Mouse (Mus musculus) intestine, embryonic 15.5 days (tissue): ENCODE data around the gene Wdr66. TPM values are rescaled to one million over a fixed set of nuclear protein-coding genes. Genes with fewer than 3 reads are reported as not detected.

Experiments
- ATAC-seq: fragments of 200-750 bp; cut with Nextera tagmentation; 2 replicates; pipeline ENCODE4 v1.8.0; 2017; ENCODE audit warnings: moderate TSS enrichment, moderate library complexity
- H3K27ac ChIP-seq: fragments of 300-500 bp; sonication (generic); 2 replicates; pipeline ENCODE4 v1.5.1; 2015; ENCODE audit warnings: mild to moderate bottlenecking, inconsistent platforms
- H3K27me3 ChIP-seq: fragments of 300-500 bp; sonication (generic); replicated peaks from 2 replicates; pipeline ENCODE4 v1.6.1; 2015; ENCODE audit warnings: inconsistent platforms
- H3K36me3 ChIP-seq: fragments of 300-500 bp; sonication (generic); 2 replicates; pipeline ENCODE4 v1.6.1; 2015; ENCODE audit warnings: inconsistent platforms
- H3K4me1 ChIP-seq: fragments of 300-500 bp; sonication (generic); replicated peaks from 2 replicates; pipeline ENCODE4 v1.6.1; 2015; ENCODE audit warnings: inconsistent platforms
- H3K4me2 ChIP-seq: fragments of 300-500 bp; sonication (generic); replicated peaks from 2 replicates; pipeline ENCODE4 v1.6.1; 2015; ENCODE audit warnings: mild to moderate bottlenecking, inconsistent platforms
- H3K4me3 ChIP-seq: fragments of 300-500 bp; sonication (generic); replicated peaks from 2 replicates; pipeline ENCODE4 v1.5.1; 2015; ENCODE audit warnings: inconsistent platforms
- H3K9ac ChIP-seq: fragments of 300-500 bp; sonication (generic); 2 replicates; pipeline ENCODE4 v1.6.1; 2015; ENCODE audit warnings: inconsistent platforms
- H3K9me3 ChIP-seq: fragments of 300-500 bp; sonication (generic); 2 replicates; pipeline ENCODE4 v1.6.1; 2016; ENCODE audit warnings: inconsistent platforms
- WGBS: fragments of 180-500 bp; shearing (Covaris S2); methylation state at CpG from one replicate; pipeline ENCODE4 v1.1.7; 2015; 5-methylcytosine and 5-hydroxymethylcytosine counted together
- polyA plus RNA-seq: library from polyadenylated mRNA; unstranded; fragments of >200 nt; fragmentation: Nextera tagmentation; extraction: Ambion mirVana; gene quantifications from 2 replicates; pipeline ENCODE4 v1.2.1, GENCODE M21; 2015

The Wdr66 gene
- polyA plus RNA-seq, 1 experiment from 2014 or later, result 0.79 TPM

DNA sequence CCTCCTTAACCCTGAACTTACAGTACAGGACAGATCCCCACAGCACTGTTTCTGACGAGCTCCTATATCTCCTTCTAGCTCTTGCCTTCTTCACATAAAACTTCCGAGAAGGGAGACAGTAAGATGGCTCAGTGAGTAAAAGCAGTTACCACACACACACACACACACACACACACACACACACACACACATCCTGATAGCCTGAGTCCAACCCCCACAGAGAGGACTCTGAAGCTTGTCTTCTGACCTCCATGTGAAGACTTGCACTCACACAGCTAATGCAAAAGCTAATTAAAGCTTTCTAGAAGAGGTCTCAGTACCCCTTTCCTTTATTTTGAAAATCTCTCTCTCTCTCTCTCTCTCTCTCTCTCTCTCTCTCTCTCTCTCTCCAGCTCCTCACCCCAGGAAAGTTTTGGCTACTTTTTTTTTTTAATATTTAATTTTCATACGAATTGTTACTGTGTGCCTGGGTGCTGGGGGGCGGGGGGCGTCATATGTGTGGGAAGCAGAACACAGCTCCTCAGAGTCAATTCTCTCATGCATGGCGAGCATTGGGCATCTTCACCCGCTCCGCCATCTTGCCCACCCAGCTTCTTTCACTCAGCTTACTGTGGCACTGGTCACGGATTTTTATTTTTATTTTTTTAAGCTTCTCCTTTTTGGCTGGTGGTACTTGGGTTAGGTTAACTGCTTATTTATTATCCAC, 24.9 kb downstream of the Wdr66 start:
- Histone ChIP-seq H3K4me1 (0 out of 2 replicates have a peak, but pooled peaks cover 4% of the 10 kb centered on the region), H3K27ac (no peak overlapping the region), H3K9ac (no peak overlapping the region), H3K4me2 (no peak overlapping the region), H3K36me3 (no peaks in the 10 kb centered on the region), H3K4me3 (no peak overlapping the region), H3K27me3 (no peaks in the 10 kb centered on the region), H3K9me3 (no peaks in the 10 kb centered on the region)
- 79% methylated on average over 9 of the region's 9 CpGs for WGBS
- no peak for ATAC-seq

DNA sequence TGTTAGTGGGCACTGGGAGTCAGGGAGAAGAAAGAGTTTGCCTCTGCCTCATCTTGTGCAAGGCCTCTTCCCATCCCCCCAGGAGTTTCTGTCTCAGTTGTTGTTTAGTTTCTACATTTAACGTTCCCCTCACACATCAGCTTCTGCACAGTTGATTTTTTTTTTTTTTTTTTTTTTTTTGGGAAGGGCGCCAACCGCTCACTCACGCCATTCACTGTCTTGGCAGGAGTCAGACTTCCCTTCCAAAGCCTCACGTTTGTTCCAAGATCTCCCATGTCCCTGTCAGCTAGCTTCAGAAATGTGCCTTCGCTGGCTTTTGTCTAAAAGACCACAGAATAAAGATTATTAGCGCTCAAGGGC, 25.4 kb downstream of the Wdr66 start:
- Histone ChIP-seq H3K4me1 (0 out of 2 replicates have a peak, but pooled peaks cover 4% of the 10 kb centered on the region), H3K27ac (no peak overlapping the region), H3K9me3 (no peaks in the 10 kb centered on the region), H3K9ac (no peak overlapping the region), H3K4me2 (no peak overlapping the region), H3K27me3 (no peaks in the 10 kb centered on the region), H3K36me3 (no peaks in the 10 kb centered on the region), H3K4me3 (no peak overlapping the region)
- WGBS, result 58% methylated on average over 7 of the region's 7 CpGs
- no peak for ATAC-seq

DNA sequence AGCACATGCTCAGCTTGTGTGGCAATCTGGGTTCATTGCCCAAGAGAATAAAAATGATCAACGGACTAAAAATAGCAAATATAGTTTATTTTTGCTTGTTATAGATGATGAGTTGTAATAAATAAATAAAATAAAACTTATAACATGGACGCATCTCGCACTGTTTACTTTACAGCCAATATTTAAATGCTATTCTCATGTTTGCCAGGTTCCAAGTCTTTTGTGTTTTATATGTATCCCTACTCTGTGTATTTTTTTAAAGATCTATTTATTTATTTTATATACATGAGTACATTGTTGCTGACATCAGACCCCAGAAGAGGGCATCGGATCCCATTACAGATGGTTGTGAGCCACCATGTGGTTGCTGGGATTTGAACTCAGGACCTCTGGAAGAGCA, 25.8 kb downstream of the Wdr66 start:
- Histone ChIP-seq H3K9me3 (no peaks in the 10 kb centered on the region), H3K27me3 (no peaks in the 10 kb centered on the region), H3K4me2 (no peak overlapping the region), H3K4me1 (0 out of 2 replicates have a peak, but pooled peaks cover 4% of the 10 kb centered on the region), H3K4me3 (no peak overlapping the region), H3K9ac (no peak overlapping the region), H3K36me3 (no peaks in the 10 kb centered on the region), H3K27ac (no peak overlapping the region)
- WGBS, result 76% methylated on average over 4 of the region's 4 CpGs
- ATAC-seq, result no peak

DNA sequence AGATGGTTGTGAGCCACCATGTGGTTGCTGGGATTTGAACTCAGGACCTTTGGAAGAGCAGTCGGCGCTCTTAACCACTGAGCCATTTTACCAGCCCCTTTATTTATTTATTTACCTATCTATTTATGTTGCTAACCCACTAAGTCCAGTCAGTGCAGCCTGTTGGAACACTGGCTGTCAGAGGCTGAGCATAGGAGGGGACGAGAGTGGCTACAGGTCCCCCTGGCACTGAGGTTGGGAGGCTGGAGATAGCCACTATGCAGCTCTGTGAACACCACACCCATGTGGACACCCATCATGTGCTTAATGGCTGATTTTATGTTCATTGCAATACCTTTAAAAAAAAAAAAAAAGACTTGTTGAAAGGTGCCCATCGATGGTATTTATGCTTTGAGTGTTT, 27.3 kb downstream of the Wdr66 start:
- WGBS, result 92% methylated on average over 4 of the region's 4 CpGs

DNA sequence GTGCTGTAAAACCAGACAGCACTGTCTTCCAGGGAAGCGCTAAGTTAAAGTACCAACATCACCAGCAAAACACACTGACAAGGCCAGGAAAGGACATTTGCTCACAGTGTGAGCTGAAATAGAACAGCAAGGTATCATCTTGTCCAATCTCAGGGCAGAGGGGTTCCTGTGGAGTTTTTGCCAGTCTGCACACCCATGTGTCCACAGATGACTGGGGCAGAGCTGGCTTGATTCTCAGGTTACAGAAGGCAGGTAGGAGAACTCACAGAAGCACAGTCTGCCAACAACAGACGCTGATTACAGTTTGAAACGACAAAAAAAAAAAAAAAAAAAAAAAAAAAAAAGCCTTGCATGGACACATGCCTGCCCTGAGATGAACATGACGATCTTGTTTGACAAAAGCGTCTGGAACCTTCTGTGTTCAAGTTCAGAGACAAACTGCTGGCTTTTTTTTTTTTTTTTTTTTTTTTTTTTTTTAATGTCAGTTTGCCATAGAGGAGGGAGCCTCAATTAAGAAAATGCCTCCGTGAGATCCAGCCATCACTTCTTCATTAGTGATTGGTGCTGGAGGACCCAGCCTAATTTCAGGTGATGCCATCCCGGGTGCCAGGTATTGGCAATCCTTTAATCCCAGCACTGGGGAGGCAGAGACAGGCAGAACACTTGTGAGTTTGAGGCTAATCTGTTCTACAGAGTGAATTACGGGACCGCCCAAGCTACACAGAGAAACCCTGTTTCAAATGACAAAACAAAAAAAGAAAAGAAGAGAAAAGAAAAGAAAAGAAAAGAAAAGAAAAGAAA, 29.6 kb downstream of the Wdr66 start:
- H3K36me3 ChIP-seq, result no peaks in the 10 kb centered on the region
- no peaks in the 10 kb centered on the region for H3K9me3 ChIP-seq
- 72% methylated on average over 9 of the region's 9 CpGs for WGBS
- H3K9ac ChIP-seq, result no peak overlapping the region
- no peak for ATAC-seq
- no peak overlapping the region for H3K4me2 ChIP-seq
- no peaks in the 10 kb centered on the region for H3K27me3 ChIP-seq
- no peak overlapping the region for H3K4me3 ChIP-seq
- no peaks in the 10 kb centered on the region for H3K4me1 ChIP-seq
- no peak overlapping the region for H3K27ac ChIP-seq

More for the DNA sequence above, 27.3 kb downstream of the Wdr66 start:
- Histone ChIP-seq H3K27ac (no peak overlapping the region), H3K4me1 (0 out of 2 replicates have a peak, but pooled peaks cover 4% of the 10 kb centered on the region), H3K4me3 (no peak overlapping the region), H3K9me3 (no peaks in the 10 kb centered on the region), H3K27me3 (no peaks in the 10 kb centered on the region), H3K4me2 (no peak overlapping the region), H3K9ac (no peak overlapping the region), H3K36me3 (no peaks in the 10 kb centered on the region)
- no peak for ATAC-seq

DNA sequence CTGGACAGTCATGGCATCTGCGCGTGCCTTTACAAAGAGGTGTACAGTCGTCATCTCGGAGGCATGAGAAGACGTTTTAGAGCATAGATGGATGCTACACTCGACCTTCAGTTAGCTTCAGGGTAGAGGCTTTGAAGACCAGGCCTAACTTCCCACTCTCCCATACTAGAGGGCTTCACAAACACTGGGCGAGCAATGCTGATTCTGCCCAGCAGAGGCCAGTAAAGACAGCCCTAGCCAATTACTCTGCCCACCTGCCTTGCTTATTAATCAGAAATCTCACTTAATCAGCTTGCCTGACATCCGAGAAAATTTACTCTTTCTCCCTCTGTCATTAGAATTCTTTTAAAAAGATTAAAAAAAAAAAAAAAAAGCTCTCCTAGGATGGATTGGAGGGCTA, 33.3 kb downstream of the Wdr66 start:
- Histone ChIP-seq H3K4me2 (no peak overlapping the region), H3K36me3 (no peaks in the 10 kb centered on the region), H3K4me1 (no peaks in the 10 kb centered on the region), H3K4me3 (no peak overlapping the region), H3K9me3 (no peaks in the 10 kb centered on the region), H3K27me3 (no peaks in the 10 kb centered on the region), H3K27ac (no peak overlapping the region), H3K9ac (no peak overlapping the region)
- no peak for ATAC-seq
- 41% methylated on average over 8 of the region's 8 CpGs for WGBS

DNA sequence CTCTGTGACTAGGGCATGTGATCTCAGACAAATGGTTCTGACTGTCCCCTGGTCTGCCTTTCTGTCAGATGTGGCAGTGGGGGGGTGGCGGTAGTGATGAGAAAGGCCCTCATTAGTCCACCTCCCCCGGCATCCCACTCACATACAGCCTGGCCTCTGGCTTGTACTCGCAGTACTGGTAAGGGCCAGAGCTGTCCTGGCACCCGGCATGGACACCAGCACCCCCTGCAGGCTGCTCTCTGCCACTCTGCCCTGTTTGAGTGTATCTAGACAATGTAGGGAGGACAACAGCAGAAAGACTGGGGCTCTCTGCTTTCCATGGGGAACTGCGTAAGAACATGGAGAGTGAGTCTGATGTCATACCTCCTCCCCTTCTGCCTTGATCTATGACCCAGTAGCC, 36.2 kb downstream of the Wdr66 start:
- Histone ChIP-seq H3K4me3 (no peak overlapping the region), H3K9ac (no peak overlapping the region), H3K9me3 (no peaks in the 10 kb centered on the region), H3K27me3 (no peaks in the 10 kb centered on the region), H3K4me2 (no peak overlapping the region), H3K4me1 (no peaks in the 10 kb centered on the region), H3K27ac (no peak overlapping the region), H3K36me3 (no peaks in the 10 kb centered on the region)
- ATAC-seq, result no peak
- 85% methylated on average over 5 of the region's 5 CpGs for WGBS

DNA sequence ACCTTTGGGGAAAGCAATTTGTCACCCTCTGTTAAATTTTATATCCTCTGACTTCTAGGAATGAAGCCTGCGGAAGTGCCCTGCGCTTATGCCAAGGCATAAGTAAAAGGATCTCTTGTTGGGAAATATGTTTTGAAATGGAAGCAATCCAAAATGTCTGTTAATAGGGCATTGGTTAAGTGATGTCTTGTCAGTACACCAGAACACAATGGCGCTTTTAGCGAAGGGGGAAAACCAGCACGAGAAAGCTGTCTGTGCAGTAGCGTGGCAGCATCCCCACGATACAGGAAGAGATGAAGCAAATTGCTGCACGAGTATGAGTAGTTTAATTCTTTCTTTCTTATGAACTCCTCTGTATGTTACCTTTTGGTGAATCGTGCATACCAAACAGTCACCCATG, 42.8 kb downstream of the Wdr66 start:
- Histone ChIP-seq H3K4me2 (no peak overlapping the region), H3K4me3 (no peak overlapping the region), H3K9ac (no peak overlapping the region), H3K9me3 (no peaks in the 10 kb centered on the region), H3K36me3 (no peaks in the 10 kb centered on the region), H3K27ac (no peak overlapping the region), H3K27me3 (no peaks in the 10 kb centered on the region), H3K4me1 (no peaks in the 10 kb centered on the region)
- no peak for ATAC-seq
- WGBS, result 77% methylated on average over 9 of the region's 9 CpGs

DNA sequence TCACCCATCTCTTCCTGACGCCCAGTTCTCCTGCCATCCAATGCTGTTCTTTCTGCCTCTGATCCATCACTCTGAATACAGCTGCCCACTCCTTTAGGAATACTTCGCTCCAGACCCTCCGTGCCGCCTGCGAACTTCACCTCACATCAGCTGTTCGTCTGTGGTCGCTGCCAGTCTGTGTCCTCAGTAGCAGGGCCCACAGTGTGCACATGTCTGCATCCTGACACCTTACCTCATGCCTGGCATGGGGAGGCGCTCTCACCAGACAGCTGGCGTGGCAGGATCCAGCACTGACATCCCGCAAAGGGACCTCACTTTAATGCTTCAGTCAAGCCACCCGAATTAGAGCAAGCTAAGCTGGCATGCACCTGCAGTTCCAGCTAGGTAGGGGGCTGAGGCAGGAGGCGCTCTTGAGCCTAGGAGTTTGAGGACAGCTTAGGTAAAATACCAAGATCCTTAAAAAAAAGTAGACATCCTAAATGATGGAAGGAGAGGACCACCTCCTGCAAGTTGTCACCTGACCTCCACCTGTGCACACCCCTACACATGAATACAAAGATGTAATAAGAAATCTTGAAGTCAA, 44.4 kb downstream of the Wdr66 start:
- Histone ChIP-seq H3K4me1 (no peaks in the 10 kb centered on the region; the same call in 1 of the 2 replicates), H3K36me3 (no peaks in the 10 kb centered on the region), H3K4me2 (no peak overlapping the region), H3K9ac (no peak overlapping the region), H3K27ac (no peak overlapping the region), H3K4me3 (no peak overlapping the region), H3K9me3 (no peaks in the 10 kb centered on the region), H3K27me3 (no peaks in the 10 kb centered on the region)
- no peak for ATAC-seq
- WGBS, result 68% methylated on average over 12 of the region's 12 CpGs

DNA sequence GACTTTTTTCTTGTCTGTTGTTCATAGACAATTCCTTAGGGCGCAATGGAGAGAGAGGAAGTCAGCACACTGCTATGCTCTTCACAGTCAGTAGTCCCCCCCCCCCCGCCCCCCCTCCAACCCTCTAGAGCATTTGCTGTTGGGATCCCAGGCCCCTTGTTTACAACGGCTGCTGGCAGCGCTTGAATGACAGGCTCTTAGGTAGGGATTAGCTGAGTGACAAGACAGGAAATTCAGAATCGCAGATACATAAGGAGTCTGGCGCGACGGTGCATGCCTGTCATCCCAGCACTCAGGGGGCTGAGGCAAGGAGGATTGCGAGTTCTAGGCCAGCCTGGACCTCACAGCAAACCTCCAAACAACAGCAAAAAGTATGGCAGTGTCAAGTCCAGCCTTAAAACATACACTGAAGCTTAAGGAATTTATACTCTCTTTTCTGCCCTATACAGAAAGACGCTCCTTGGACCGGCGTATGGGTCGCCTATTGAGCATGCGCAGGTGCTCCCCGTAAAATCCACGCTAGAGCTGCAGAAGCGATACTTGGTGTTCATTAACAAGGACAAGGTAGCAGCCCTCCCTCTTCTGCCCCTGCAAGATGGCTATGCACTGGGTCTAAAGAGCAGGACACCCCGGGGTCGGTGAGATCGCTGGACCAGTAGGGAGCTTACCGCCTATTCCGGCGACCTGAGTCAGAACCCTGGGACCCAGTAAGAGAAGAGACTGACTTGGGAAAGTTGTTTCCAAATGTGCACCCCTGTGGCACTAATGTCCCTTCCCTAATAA, 45.3 kb downstream of the Wdr66 start:
- Histone ChIP-seq H3K4me3 (no peak overlapping the region), H3K9ac (no peak overlapping the region), H3K27me3 (no peaks in the 10 kb centered on the region), H3K36me3 (no peaks in the 10 kb centered on the region), H3K27ac (no peak overlapping the region), H3K4me1 (no peaks in the 10 kb centered on the region; the same call in 1 of the 2 replicates), H3K9me3 (no peaks in the 10 kb centered on the region), H3K4me2 (no peak overlapping the region)
- 58% methylated on average over 23 of the region's 23 CpGs for WGBS
- no peak for ATAC-seq

DNA sequence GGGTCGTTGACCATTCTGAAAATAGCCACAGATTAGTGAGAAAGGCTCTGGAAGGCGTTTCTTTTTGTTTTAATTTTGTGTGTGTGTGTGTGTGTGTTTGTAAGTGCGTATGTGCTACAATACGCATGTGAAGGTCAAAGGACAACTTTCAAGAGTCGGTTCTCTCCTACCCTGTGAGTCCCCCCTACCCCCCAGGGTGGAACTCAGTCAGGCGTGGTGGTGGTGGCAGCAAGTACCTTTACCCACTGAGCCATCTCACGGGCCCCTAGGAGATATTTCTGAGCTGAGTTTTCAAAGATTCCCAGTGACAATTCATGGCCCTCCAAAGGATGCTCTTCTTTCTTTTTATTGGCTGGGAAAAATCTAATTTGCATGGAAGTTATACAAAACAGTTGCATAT, 45.9 kb downstream of the Wdr66 start:
- no peaks in the 10 kb centered on the region for H3K27me3 ChIP-seq
- H3K36me3 ChIP-seq, result no peaks in the 10 kb centered on the region
- no peaks in the 10 kb centered on the region for H3K9me3 ChIP-seq
- H3K4me3 ChIP-seq, result no peak overlapping the region
- H3K4me1 ChIP-seq, result no peaks in the 10 kb centered on the region; the same call in 1 of the 2 replicates
- 73% methylated on average over 7 of the region's 7 CpGs for WGBS
- H3K27ac ChIP-seq, result no peak overlapping the region
- ATAC-seq, result no peak
- no peak overlapping the region for H3K9ac ChIP-seq
- H3K4me2 ChIP-seq, result no peak overlapping the region

DNA sequence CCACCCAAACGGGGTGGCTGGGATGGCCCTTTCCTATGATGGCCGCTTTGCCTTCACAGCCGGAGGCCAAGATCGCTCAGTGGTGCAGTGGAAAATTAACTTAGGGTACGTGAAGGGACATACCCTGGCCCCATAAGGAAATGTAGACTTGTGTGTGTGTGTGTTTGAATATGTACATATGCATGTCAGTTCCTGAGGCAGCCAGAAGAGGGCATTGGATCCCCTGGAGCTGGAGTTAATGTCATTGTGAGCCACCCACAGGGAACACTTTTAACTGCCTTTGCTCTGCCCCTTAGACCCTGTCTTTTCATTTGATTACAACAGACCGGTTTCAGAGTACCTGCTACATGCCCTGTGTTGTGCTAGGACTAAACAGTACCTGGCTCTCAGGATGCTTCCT, 46.6 kb downstream of the Wdr66 start:
- Histone ChIP-seq H3K27me3 (no peaks in the 10 kb centered on the region), H3K4me1 (no peaks in the 10 kb centered on the region; the same call in 1 of the 2 replicates), H3K27ac (no peak overlapping the region), H3K4me2 (no peak overlapping the region), H3K36me3 (no peaks in the 10 kb centered on the region), H3K9me3 (no peaks in the 10 kb centered on the region), H3K9ac (no peak overlapping the region), H3K4me3 (no peak overlapping the region)
- WGBS, result 90% methylated on average over 6 of the region's 6 CpGs
- ATAC-seq, result no peak
